Mouse (Mus musculus): Measurements from ENCODE around the gene Plscr1.

DNA sequence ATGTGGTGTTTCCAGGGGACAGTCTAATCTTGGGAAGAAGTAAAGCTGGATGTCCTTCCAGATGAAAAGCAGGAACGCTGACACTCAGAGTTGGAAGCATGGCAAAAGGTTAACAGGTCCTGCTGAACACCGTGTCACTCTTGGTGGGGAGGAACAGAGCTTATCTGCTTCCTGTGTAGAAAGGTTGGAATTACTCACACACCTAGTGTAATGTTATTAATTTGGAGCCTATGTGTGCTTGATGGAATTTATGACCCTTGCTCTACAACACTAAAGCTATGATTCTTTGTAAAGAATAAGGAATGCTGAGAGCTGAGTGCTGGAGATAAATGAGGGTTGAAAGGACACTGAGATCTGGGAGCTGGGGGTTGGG is 19.7 kb upstream of the Plscr1 start:
- no peak for TF ChIP-seq POLR2A (IDR thresholded peaks at IDR 0.05; ENCODE audit: insufficient read depth, low read depth, low read length)
- no peak for TF ChIP-seq CTCF (IDR thresholded peaks at IDR 0.05; ENCODE audit: insufficient read depth, low read depth, low read length)
